Mouse (Mus musculus): ENCODE data around the gene Gpr142. TPM values are rescaled to one million over a fixed set of nuclear protein-coding genes. Genes with fewer than 3 reads are reported as not detected.
A peak's percentile ranks its signal among the peaks of the same experiment; 100 is the strongest.

Gpr142 gene
- total RNA-seq, 2 experiments from 2014 or later = not detected

DNA sequence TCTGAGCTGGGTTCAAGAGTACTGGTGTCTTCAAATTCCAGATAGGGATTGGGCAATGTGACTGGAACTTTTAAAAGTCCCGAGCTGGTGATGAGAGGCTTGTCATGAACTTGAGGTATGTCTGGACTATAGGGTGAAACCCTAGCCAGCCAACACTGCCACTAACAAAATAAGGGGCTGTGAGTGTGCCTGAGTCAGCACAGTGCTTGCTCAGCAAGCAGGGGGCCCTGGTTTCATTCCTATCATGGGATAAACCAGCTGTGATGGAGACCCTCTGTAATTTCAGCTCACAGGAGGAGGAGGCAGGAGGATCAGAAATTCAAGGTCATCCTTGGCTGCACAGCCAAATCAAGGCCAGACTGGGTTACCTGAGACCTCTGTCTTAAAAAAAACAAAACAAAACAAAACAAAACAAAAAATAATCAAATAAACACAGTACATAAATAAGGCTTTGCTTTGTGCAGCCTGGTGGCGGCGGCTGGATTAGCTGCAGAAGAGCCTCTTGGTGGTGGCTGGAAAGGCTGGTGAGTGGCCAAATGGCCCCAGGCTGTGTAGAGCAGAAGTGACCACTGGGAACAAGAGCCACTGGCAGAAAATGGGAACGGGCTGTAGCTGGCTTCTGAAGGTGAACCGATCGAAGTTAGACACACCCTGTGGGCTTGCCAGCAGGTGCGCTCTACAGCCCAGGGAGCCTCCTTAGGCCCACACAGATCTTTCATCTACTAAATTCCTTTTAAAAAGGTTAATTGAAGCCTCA is 45.9 kb downstream of the Gpr142 start:
- no peak for DNase-seq

DNA sequence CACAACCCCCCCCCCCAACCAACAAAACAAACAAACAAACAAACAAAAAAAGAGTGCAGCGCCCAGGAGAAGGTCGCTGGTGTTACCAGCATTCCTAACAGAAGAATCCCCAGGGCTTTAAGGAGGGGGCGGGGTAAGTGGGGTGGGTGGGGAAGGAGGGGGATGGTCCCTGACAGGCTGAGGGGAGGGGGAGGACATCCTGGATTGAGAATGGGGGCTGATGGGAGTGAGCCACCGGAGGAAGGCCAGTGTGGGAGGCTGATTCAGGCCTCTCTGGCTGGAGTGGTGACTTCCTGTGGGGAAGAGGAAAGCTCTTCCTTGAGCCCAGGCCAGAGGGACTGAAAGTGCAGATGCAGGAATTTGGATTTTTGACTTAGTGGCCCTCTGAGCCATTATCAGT is 47.6 kb downstream of the Gpr142 start:
- DNase-seq = no peak

DNA sequence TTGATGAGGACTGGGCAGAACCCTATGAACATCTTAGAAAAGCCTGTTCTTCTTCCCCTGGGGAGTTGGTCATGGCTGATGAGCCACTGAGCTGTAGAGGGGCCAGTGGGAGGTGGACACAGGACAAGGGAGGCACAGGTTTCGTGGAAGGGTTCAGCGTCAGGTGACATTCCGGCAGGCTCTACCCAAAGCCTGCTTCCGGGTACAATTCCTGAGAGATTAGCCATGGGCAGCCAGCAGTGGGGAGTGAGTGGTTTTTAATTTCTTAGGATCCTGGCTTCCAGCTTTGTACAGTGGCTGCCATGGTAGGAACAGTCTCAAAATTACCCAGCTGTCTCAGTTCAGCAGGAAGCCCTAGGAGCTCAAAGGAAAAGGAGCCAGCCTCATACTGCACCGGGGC is 48.3 kb downstream of the Gpr142 start:
- no peak for DNase-seq

DNA sequence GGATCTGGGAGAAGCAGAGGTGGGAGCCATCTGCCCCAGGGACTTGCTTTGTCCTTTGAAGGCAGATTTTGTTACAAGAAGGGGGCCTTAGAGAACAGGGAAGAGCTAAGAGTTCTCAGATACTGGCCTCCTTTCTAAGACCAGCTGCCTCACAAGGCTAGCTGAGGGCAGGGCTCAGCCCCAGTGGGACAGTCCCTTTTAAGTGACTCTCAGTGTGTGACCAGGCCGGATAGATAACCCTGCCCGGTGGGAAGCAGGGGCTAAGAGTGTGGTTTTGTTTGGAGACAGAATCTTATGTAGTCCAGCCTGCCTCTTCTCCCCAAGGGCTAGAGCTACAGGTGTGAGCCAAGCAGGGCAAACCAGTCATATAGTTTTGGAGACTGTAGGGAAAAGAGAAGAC is 50.8 kb downstream of the Gpr142 start:
- DNase-seq = no peak

DNA sequence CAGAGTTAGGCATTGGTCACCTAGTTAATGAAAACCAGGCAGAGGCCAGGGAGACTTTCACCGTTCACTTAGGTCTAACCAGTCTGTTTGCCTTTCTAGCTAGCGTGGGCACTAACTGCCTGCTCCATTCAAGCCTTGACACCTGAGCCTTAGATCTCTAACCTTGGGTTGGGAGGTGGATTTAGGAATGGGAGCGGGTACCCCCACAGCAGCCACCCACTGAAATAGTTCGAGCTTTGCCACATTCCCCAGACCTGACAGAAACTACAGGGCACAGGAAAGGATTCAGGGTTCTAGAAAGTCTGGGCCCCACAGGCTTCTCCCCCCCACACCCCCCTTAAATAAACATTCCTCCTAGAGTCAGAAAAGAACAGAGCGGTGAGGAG is 51.3 kb downstream of the Gpr142 start:
- DNase-seq = no peak

DNA sequence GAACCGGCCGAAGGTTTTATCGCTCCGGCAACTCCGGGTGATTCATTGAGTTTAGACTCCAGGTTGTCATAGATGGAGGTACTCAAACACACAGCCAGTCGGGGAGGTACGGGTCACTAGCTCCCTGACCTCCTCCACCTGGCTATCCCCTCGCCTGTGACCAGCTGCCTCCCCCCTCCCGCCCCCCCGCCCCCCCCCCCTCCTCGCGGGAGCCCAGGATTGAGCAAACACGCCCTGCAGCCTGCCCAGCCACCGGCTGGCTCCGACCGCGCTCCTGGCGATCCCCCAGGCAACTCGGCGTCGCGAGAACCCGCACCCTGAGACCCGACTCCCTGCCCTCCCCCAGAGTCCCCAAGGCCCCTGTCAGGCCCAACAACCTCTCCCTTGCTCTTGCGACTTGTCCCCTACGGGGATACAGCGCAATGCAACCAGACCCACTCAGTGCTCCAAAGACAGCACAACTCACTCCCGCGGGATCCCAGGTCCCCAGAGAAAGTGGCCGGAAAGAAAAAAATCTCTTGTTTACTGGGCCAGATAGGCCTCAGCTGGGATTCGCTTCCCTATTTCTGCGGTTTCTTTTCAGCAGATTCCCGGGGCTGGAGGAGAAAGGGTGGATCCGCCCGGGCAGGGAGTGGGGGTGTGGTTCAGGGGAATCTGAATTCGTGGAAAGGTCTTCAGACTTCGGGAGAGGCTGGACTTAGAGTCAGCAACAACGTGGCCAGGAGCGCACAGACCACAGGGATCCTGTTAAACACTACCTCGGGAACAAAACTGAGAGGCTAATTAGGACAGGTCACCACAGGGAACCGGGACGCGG is 51.9 kb downstream of the Gpr142 start, which contains the start of gene Gprc5c:
TSS of gene Gprc5c (plus strand) at position 701 of the 817 bp plus-strand sequence.
- DNase-seq = peak; percentile 75

DNA sequence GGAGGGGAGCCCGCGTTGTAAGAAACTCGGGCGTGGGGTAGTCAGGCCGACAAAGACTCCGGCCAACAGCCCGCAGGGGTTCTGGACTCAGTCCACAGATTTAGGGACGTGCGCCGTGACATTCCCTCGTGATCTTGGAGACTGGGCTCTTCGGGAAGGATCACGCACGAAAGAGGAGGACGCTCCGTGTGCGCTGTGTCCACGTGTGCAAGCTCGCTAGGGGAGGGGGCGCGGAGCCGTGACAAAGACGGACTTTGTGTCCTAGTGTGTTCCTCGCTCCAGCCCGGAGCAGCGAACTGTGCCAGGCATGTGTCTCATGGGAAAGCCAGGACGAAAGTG is 52.5 kb downstream of the Gpr142 start:
- DNase-seq = no peak

DNA sequence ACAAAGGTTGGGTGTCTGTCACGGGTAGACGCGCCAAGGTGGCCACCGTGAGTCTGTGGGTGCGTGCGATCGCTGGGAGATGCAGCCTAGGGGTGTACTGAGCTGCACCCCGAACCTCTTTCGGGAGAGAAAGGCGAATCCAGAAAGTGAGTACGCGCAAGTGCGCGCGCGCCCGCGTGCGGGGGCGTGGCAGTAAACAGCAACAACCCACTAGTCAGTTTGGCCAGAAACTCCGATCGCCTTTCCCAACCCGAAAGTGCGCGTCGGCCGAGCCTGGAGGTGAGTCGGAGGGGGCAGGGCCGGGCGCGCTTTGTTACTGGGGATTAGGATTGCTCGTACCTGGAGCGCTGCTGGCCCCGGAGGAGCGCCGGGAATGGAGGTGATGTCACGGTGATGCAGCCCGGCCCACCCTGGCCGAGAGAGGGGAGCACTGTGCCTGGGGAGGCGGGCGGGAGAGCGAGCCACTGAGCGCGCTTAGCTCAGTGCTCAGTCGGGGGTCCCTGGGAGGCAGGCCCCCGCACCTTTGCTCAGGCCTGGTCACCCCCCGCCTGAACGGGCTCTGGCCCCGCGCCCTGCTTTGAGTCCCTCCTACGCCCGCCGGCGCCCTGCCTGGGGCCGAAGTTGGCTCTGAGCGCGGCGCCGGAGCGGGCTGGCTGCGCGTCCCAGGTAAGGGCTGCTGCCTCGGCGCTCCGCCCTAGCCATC is 53.0 kb downstream of the Gpr142 start:
- peak; percentile 80 for DNase-seq

DNA sequence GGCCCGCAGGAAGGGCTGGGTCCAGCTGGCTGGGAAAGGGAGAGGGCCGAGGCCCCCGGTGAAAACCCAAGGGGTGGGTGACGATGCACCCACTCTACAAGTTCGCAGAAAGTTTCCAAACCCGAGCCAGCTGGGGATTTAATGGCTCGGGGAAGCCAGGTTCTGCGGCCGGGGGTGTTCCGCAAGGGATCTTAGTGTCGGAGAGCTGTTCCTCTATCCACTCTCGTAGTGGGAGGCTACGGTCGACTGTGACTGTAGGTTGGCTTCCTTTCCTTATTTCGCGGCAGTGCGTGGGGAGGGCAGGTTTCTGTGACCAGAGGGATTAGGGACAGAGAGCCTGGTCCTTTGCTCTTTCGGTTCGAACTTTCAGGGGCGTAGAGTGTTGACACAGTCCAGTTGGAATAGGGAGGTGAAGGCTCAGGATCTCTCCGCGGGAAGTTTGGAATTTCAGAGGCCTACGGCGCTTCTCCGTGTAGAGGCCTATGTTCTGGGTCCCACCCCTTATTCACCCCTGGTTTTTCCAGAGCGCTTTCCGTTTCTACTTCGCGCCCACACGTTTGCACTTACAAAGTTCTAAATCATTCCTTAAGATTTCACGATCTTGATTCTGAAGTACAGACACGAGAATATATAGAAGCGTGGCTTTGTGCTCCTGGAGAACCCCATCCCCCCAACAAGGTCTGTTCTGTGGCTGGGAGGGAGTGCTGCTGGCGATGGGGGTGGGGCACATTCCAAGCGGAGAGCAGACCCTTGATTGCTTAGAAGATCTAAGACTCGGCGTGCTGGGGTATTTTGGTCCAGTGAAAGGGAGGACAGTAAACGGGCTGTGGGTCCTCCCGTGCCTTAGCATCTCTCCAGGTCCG is 53.8 kb downstream of the Gpr142 start:
- no peak for DNase-seq

DNA sequence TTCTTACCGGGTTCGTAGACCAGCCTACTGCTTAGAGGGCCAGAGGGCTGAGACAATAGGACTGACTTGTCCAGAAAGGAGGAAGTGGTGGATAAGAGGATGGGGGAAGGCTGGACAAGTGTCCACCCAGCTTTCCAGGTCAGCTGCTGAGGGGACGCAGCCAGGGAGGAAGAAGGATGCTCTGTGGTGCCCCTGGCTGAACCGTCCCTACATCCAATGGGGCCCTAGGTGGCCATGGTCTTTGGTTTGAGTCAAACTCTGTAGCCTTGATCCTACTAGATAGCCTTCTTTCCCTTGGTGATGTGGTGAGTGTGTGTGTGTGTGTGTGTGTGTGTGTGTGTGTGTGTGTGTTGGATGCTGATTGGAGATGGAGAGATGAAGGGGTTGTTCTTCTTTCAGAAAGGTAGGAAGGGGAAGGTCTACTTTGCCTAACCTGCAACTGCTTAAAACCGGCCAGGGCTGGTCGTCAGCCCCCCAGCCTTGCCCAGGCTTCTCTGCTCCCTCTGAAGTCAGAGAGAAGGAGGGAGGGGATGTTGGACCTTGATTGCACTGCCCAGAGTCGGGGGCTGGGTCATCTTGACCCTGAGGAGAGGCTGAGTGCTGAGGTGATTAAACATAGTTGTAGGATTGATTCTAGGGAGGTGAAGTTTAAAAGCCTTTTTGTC is 54.6 kb downstream of the Gpr142 start:
- DNase-seq = no peak

DNA sequence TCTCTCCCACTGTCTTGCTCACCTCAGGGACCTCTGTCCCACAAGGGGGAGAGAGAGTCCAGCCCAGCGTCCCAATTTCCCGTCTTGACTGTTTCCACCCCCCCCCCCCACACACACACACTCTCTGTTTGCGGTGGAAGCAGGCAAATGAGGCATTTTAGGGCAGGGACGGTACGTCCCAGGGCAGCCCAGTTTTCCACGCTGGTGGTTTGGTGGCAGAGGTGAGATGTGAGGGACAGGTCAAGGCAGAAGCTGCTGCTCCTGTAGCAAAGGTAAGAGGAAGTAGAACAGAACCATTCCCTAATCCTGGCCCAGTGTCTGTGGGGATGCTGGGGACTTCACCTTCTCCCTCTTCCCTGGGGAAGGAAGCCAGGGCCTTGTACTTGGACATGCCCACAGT is 55.9 kb downstream of the Gpr142 start:
- no peak for DNase-seq

DNA sequence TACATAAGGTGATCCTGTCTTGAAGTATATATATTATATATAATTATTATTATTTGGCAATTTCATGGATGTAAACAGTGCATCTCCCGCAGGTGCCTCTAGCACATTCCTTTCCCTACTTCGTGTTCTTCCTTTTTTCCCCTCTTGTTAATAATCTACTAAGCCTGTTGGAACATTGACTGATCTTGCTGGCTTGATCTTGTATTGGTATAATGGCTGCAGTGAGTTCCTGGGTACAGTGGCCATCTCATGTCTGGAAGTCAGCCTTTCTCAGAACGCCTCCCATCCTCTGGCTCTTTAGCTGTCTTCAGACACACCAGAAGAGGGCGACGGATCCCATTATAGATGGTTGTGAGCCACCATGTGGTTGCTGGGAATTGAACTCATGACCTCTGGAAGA is 57.4 kb downstream of the Gpr142 start:
- DNase-seq = no peak

Other genes with a start within 250 kb of the Gpr142 start
- 1,000 to 10,000 TPM; 1,144 to 1,253 TPM for gene Rpl38, start 130.4 kb upstream of the Gpr142 start, total RNA-seq (2021)
- gene Ttyh2, start 123.5 kb upstream of the Gpr142 start, total RNA-seq (2021) = 10 to 100 TPM; 61.1 to 63.0 TPM
- under 1 TPM; 0.55 to 0.57 TPM for gene Dnaic2, start 71.5 kb upstream of the Gpr142 start, total RNA-seq (2021)
- 1 to 10 TPM in 1 of 2 experiments, under 1 TPM in 1; 0.67 to 1.1 TPM for gene Kif19a, start 33.5 kb upstream of the Gpr142 start, total RNA-seq (2021)
- gene Btbd17, start 3.0 kb upstream of the Gpr142 start, total RNA-seq (2021) = under 1 TPM; 0.21 to 0.33 TPM
- gene Gprc5c, start 52.2 kb downstream of the Gpr142 start, total RNA-seq (2021) = 10 to 100 TPM; 26.2 to 27.9 TPM
- 1 to 10 TPM; 1.3 to 1.5 TPM for gene Cd300a, start 91.1 kb downstream of the Gpr142 start, total RNA-seq (2021)
- 1 to 10 TPM in 1 of 2 experiments, under 1 TPM in 1; 0.63 to 1.6 TPM for gene Cd300lb, start 135.5 kb downstream of the Gpr142 start, total RNA-seq (2021)
- gene Cd300c, start 170.2 kb downstream of the Gpr142 start, total RNA-seq (2021) = not detected
- gene Cd300ld, start 191.0 kb downstream of the Gpr142 start, total RNA-seq (2021) = 1 to 10 TPM in 1 of 2 experiments, under 1 TPM in 1; 0.64 to 1.1 TPM
- 1 to 10 TPM; 2.3 to 2.9 TPM for gene Cd300c2, start 203.0 kb downstream of the Gpr142 start, total RNA-seq (2021)
- not detected for gene Cd300ld2, start 217.3 kb downstream of the Gpr142 start, total RNA-seq (2021)
- 1 to 10 TPM in 1 of 2 experiments, not detected in 1; 1.3 TPM for gene Cd300ld4, start 228.1 kb downstream of the Gpr142 start, total RNA-seq (2021)
- 1 to 10 TPM; 1.3 to 3.9 TPM for gene Cd300ld5, start 238.8 kb downstream of the Gpr142 start, total RNA-seq (2021)
- 1 to 10 TPM; 3.8 to 4.5 TPM for gene Cd300ld3, start 249.5 kb downstream of the Gpr142 start, total RNA-seq (2021)

All from adrenal gland, postnatal 10 days (tissue).